Mouse (Mus musculus) stomach, embryonic 16.5 days (tissue): ENCODE results near the gene Ncmap. TPM values are rescaled to one million over a fixed set of nuclear protein-coding genes. Genes with fewer than 3 reads are reported as not detected.
A peak's percentile ranks its signal among the peaks of the same experiment; 100 is the strongest.

Source experiments
- ATAC-seq: fragments of 200-750 bp; cut with Nextera tagmentation; 2 replicates; pipeline ENCODE4 v1.8.0; 2017; ENCODE audit warnings: moderate number of reproducible peaks, moderate TSS enrichment; ENCODE audit not compliant: insufficient read depth, low FRiP score
- H3K27ac ChIP-seq: fragments of 300-500 bp; sonication (generic); 2 replicates; pipeline ENCODE4 v1.5.1; 2014; ENCODE audit warnings: low read length
- H3K27me3 ChIP-seq: fragments of 300-500 bp; sonication (generic); 2 replicates; pipeline ENCODE4 v1.6.1; 2014; ENCODE audit warnings: low read length, control low read depth, mixed read lengths; ENCODE audit not compliant: control insufficient read depth, insufficient read depth
- H3K36me3 ChIP-seq: fragments of 300-500 bp; sonication (generic); 2 replicates; pipeline ENCODE4 v1.6.1; 2014; ENCODE audit warnings: low read length; ENCODE audit not compliant: control insufficient read depth, insufficient read depth
- H3K4me1 ChIP-seq: fragments of 300-500 bp; sonication (generic); 2 replicates; pipeline ENCODE4 v1.6.1; 2014; ENCODE audit warnings: low read length, control low read depth, mixed read lengths; ENCODE audit not compliant: control insufficient read depth, insufficient read depth
- H3K4me2 ChIP-seq: fragments of 300-500 bp; sonication (generic); 2 replicates; pipeline ENCODE4 v1.6.1; 2014; ENCODE audit warnings: low read depth, low read length, mixed read lengths
- H3K4me3 ChIP-seq: fragments of 300-500 bp; sonication (generic); replicated peaks from 2 replicates; pipeline ENCODE4 v1.5.1; 2014; ENCODE audit warnings: mild to moderate bottlenecking, low read length
- H3K9ac ChIP-seq: fragments of 300-500 bp; sonication (generic); 2 replicates; pipeline ENCODE4 v1.6.1; 2014; ENCODE audit warnings: low read length
- H3K9me3 ChIP-seq: fragments of 300-500 bp; sonication (generic); replicated peaks from 2 replicates; pipeline ENCODE4 v1.6.1; 2016; ENCODE audit warnings: low read length, control low read depth; ENCODE audit not compliant: control insufficient read depth
- WGBS: fragments of 180-500 bp; shearing (Covaris S2); extraction: QIAGEN DNeasy Blood & Tissue Kit; methylation state at CpG from one replicate; pipeline ENCODE4 v1.1.7; 2014; 5-methylcytosine and 5-hydroxymethylcytosine counted together
- polyA plus RNA-seq: library from polyadenylated mRNA; unstranded; fragments of >200 nt; fragmentation: Nextera tagmentation; extraction: Ambion mirVana; gene quantifications from 2 replicates; pipeline ENCODE4 v1.2.1, GENCODE M21; 2015

The Ncmap gene
- polyA plus RNA-seq, 1 experiment from 2014 or later = 27.4 TPM

DNA sequence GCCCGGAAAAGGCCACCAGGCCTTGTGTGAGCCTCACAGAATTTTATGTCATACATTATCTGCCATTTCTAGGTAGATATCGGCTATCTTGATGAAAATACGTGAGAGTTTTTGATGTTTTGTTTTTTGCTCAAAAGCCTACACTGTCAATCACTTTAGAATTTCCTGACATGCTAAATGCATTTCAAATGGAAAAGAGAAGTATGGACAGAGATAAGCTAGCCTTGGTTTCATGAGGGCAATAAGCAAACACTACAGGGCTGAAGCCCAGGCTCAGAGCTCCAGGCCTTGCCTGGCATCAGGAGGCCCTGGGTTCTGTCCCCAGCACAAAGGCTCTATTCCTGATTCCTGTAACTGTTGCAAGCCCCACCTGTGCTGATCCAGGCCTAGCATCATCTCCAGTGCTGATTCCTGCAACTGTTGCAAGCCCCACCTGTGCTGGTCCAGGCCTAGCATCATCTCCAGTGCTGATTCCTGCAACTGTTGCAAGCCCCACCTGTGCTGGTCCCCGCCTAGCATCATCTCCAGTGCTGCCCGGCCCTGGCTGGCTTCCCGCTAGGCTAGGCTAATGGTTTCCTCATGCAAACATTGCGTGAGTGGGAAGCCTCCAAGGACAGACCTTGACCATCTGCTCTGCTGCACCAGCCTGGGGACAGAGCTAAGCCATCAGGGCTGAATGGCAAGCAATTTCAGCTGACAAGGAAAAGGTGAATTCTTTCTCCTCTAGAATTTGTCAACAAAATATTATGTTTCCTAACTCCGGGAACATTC lies 32.1 kb upstream of the Ncmap start:
- no peak overlapping the region for H3K4me2 ChIP-seq
- WGBS = 69% methylated on average over 8 of the region's 8 CpGs
- no peaks in the 10 kb centered on the region for H3K27me3 ChIP-seq
- no peak overlapping the region for H3K4me3 ChIP-seq
- H3K36me3 ChIP-seq = no peaks in the 10 kb centered on the region
- H3K9me3 ChIP-seq = no peaks in the 10 kb centered on the region
- ATAC-seq = no peak
- H3K9ac ChIP-seq = no peak overlapping the region
- no peak overlapping the region for H3K27ac ChIP-seq
- peaks cover 8% of the 10 kb centered on the region for H3K4me1 ChIP-seq

DNA sequence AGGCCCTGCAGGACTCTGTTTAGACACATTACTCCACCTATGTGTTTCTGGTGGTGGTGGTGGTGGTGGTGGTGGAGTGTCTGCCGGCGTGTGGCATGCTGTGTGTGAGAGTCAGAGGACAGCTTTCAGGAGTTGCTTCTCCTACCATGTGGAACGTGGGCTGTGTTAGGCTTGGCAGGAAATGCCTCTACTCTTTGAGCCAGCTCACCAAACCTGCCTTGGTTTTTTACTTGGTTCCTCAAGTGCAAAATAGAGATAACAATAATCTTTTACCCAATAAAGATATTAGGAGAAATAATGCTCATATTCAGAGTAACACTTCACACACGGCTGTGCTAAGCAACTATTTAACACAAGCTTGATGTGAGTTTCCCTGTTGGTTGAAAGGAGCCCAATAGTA lies 31.4 kb upstream of the Ncmap start:
- Histone ChIP-seq H3K27me3 (no peaks in the 10 kb centered on the region), H3K27ac (no peak overlapping the region), H3K9me3 (no peaks in the 10 kb centered on the region), H3K4me2 (no peak overlapping the region), H3K9ac (no peak overlapping the region), H3K4me1 (peaks cover 4% of the 10 kb centered on the region), H3K36me3 (0 out of 2 replicates have a peak, but pooled peaks cover 2% of the 10 kb centered on the region), H3K4me3 (no peak overlapping the region)
- ATAC-seq = no peak
- WGBS = 82% methylated on average over 4 of the region's 4 CpGs

DNA sequence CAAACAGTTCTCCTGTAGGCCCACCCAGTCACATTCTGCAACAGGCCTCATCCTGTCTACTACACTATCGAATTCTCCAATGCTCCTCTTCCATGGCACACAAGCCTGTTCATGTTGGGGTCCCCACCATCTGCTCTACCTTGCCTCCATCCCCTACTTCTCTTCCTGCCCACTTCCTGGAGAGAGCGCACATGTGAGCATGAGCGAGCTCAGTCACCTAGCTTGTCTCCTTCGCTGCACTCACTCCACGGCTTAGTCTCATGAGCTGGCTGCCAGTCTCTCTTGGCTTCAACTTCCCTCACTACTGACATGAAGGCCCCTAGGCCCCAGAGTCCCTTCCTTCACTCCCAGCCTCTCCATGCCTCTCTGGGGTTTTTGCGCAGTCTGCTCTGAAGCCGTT lies 28.6 kb upstream of the Ncmap start:
- 90% methylated on average over 7 of the region's 7 CpGs for WGBS
- no peak overlapping the region for H3K4me2 ChIP-seq
- no peaks in the 10 kb centered on the region for H3K9me3 ChIP-seq
- no peak for ATAC-seq
- H3K27me3 ChIP-seq = no peaks in the 10 kb centered on the region
- H3K4me3 ChIP-seq = no peak overlapping the region
- 0 out of 2 replicates have a peak, but pooled peaks cover 2% of the 10 kb centered on the region for H3K36me3 ChIP-seq
- 0 out of 2 replicates have a peak overlapping the region, but pooled peaks have one; percentile 23 for H3K9ac ChIP-seq
- H3K4me1 ChIP-seq = peaks cover 3% of the 10 kb centered on the region; the same call in 1 of the 2 replicates
- H3K27ac ChIP-seq = no peak overlapping the region

DNA sequence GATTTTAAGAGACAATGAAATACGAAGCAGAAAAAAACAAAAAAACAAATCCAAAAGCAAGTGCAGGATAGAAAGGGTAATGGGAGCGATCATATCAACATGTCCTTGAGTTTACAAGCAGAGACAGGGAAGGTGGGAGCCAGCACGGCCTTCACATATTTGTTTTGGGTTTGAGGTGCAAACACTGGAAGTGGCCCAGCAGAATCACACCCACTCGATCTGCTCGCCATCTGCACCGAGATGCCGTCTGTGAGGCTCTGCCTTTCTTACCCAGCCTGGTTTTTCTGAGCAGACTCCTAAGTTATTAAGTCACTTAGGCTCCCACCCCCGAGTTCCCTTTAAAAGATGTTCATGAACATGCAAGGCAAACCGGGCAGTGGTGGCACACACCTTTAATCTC lies 27.6 kb upstream of the Ncmap start:
- Histone ChIP-seq H3K4me3 (no peak overlapping the region), H3K36me3 (0 out of 2 replicates have a peak, but pooled peaks cover 2% of the 10 kb centered on the region), H3K4me2 (no peak overlapping the region), H3K4me1 (peaks cover 3% of the 10 kb centered on the region; the same call in 1 of the 2 replicates), H3K27me3 (no peaks in the 10 kb centered on the region), H3K9me3 (no peaks in the 10 kb centered on the region), H3K27ac (no peak overlapping the region), H3K9ac (no peak overlapping the region)
- 68% methylated on average over 9 of the region's 9 CpGs for WGBS
- no peak for ATAC-seq

DNA sequence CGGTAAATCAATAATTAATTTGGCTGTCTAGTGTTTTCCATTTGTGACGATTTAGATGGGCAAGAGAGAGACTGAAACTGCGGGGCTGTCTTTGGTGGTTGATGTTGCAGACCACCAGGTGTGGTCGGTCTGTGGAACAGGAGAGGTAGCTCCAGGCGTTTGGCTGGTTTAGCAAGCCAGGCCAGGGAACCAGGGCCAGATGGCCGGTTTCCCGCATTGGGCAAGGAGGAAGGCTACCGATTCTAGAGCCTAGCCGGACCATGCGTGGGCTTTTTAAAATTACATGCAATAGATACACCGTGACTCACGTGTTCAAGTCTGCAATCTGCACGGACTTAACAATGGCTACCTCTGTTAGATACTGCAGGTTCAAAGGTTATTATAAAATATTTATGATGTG lies 22.9 kb upstream of the Ncmap start:
- Histone ChIP-seq H3K9ac (no peak overlapping the region), H3K27ac (no peak overlapping the region), H3K27me3 (no peaks in the 10 kb centered on the region), H3K9me3 (no peaks in the 10 kb centered on the region), H3K4me2 (no peak overlapping the region), H3K4me3 (no peak overlapping the region), H3K4me1 (no peaks in the 10 kb centered on the region), H3K36me3 (0 out of 2 replicates have a peak, but pooled peaks cover 2% of the 10 kb centered on the region)
- 90% methylated on average over 13 of the region's 13 CpGs for WGBS
- no peak for ATAC-seq

DNA sequence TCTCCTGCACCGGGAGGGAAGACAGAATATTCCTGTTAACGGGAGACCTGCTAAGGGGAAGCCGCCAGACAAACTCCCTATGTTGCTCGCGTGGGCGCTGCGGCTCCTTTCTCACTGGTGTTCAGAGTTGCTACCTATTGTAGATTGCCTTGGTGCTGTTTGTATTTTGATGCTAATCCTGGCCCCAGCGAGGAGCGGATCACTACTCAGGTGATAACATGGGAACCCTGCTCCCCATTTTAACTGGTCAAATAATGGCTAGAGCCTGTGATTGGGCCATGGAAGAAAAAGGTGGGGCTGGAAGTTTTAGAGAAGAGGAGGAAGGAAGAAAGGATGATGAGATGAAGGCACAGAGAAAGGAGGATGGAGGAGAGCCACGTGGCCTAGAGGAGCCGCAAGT lies 22.4 kb upstream of the Ncmap start:
- WGBS = 77% methylated on average over 11 of the region's 11 CpGs
- 0 out of 2 replicates have a peak, but pooled peaks cover 2% of the 10 kb centered on the region for H3K36me3 ChIP-seq
- ATAC-seq = no peak

DNA sequence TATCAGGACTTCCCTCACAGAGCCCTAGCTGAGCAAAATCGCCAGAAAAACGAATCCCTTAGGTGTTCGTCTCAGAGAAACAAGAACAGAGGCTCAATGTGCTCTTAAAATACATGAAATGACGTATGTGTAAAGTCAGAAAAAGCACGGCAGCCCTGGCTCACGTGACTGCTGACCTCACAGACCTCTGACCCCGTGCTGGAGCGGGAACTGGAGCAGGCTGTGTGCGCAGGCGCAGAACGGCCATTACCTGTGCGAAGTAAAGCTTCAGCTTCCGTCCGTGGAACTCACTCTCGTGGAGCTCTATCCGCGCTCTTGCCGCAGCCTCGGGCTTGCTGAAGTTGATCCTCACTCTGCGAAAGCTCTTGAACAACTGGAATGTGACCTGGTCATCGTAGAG lies 22.0 kb upstream of the Ncmap start:
- Histone ChIP-seq H3K27me3 (no peaks in the 10 kb centered on the region), H3K4me3 (no peak overlapping the region), H3K27ac (no peak overlapping the region), H3K36me3 (0 out of 2 replicates have a peak, but pooled peaks cover 2% of the 10 kb centered on the region), H3K4me2 (no peak overlapping the region), H3K9ac (no peak overlapping the region), H3K4me1 (no peaks in the 10 kb centered on the region), H3K9me3 (no peaks in the 10 kb centered on the region)
- WGBS = 77% methylated on average over 21 of the region's 21 CpGs
- no peak for ATAC-seq

More for the DNA sequence above, 22.4 kb upstream of the Ncmap start:
- no peak overlapping the region for H3K9ac ChIP-seq
- no peak overlapping the region for H3K27ac ChIP-seq
- H3K4me2 ChIP-seq = no peak overlapping the region
- H3K4me3 ChIP-seq = no peak overlapping the region
- no peaks in the 10 kb centered on the region for H3K4me1 ChIP-seq
- H3K9me3 ChIP-seq = no peaks in the 10 kb centered on the region
- no peaks in the 10 kb centered on the region for H3K27me3 ChIP-seq

DNA sequence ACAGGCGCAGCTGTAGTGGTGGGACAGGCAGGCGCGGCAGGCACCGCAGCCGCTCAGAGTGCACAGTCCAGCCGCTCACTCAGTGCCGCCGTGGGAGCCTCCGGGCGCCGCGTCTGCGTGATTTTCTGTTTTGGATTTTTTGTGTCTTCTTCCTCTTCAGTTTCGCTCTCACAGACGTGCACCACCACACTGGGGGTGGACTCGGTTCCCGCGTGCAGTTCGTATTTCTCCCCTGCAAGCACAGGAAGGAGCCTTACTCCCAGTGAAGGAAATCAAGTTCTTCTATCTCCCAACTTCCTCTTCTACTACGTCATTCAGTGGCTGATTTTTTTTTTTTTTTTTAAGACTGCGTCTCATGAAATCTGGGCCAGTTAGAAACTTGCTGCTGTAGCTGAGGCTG lies 18.3 kb upstream of the Ncmap start:
- H3K4me1 ChIP-seq = no peaks in the 10 kb centered on the region
- H3K36me3 ChIP-seq = no peaks in the 10 kb centered on the region
- no peak overlapping the region for H3K4me2 ChIP-seq
- no peak overlapping the region for H3K27ac ChIP-seq
- 85% methylated on average over 21 of the region's 21 CpGs for WGBS
- no peak overlapping the region for H3K9ac ChIP-seq
- no peak for ATAC-seq
- H3K27me3 ChIP-seq = no peaks in the 10 kb centered on the region
- H3K9me3 ChIP-seq = no peaks in the 10 kb centered on the region
- no peak overlapping the region for H3K4me3 ChIP-seq

DNA sequence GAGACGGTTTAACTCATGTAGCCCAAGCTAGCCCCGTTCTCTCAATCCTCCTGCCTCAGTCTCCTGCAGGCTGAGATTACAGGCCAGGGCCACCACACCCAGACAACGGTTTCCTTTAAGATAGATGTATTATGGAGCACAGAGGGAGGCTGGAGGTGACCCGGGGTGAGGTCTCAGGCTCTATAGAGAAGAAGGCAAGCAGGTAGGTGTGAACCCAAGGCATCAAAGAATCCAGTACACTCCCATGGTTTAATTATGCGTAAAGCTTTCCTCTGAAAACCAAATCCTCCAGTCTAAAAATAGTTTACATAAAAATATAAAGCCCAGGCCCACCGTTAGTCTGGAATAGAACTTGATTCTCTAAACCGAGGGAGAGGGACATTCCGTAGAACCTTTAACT lies 15.5 kb upstream of the Ncmap start:
- no peak overlapping the region for H3K9ac ChIP-seq
- H3K36me3 ChIP-seq = no peaks in the 10 kb centered on the region
- H3K4me1 ChIP-seq = no peaks in the 10 kb centered on the region
- ATAC-seq = no peak
- H3K27ac ChIP-seq = no peak overlapping the region
- no peaks in the 10 kb centered on the region for H3K9me3 ChIP-seq
- WGBS = 72% methylated on average over 8 of the region's 8 CpGs
- no peak overlapping the region for H3K4me2 ChIP-seq
- H3K27me3 ChIP-seq = no peaks in the 10 kb centered on the region
- H3K4me3 ChIP-seq = no peak overlapping the region
